Mouse (Mus musculus) heart, postnatal 36 days (tissue): ENCODE measurements around the gene Acyp1. TPM values are rescaled to one million over a fixed set of nuclear protein-coding genes. Genes with fewer than 3 reads are reported as not detected.
"Not testable (repeated sequence)": the region's sequence is repeated elsewhere in the genome, so short reads cannot be mapped to it uniquely, and the experiment has no call there.

Experiments
- DNase-seq, 2 experiments: peaks; one replicate each; pipeline ENCODE4 v3.0.0; 2021 to 2022
- intact Hi-C: fragments of 180-260 bp; cut with DNase I; formaldehyde crosslinking; loops from one replicate; pipeline ENCODE4 v1.15.1; 2025
- total RNA-seq, 2 experiments: library from RNA; stranded (reverse); gene quantifications; 2 replicates each; pipeline ENCODE4 v1.2.3; 2021

The Acyp1 gene
- total RNA-seq, 2 experiments from 2014 or later, result 15.9 to 22.1 TPM

DNA sequence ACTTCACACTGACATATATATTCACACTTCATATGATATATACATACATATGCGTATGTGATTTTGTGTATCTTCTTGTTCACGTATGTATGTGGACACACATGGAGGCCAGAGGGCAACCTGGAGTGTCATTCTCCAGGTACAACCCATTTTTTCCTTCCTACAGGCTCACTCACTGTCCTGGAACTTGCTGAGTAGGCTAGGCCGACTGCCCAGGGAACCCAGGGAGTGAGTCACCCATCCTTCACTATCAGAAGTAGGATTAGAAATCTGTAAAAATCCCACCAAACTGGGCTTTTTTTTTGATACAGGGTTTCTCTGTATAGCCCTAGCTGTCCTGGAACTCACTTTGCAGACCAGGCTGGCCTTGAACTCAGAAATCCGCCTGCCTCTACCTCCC lies 3.2 kb downstream of the Acyp1 start:
- intact Hi-C loops, result loop anchor here (5.0 kb wide), 1 partner anchor 113 kb away; no protein-coding TSS in a partner anchor

GRCm38 (mm10) chr12:85284331-85284730 lies 3.9 kb downstream of the Acyp1 start:
- no peak for DNase-seq
- intact Hi-C loops, result no loop called here

More for the DNA sequence above, 3.2 kb downstream of the Acyp1 start:
- no peak for DNase-seq

DNA sequence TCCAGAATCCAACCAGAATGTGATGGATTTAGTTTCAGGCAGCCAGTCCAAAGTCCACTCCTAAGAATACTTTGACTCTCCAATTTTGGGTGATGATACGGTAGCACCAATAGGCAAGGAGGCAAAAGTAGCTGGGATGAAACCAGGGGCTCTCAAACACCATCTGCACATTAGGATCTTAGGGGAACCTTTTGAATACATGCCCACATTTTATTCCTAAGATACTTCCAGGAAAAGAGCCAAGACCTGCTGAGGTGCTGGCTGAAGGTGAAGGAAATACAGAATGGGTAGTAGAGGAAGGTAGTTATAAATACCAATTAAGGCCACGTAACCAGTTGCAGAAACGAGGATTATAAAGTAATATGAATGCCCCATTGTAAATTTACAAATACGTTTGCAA lies 6.5 kb downstream of the Acyp1 start:
- intact Hi-C loops, DNase-seq: not testable (repeated sequence)

- DNase-seq, result no peak
- intact Hi-C loops, result loop anchor here (1.0 kb wide), 1 partner anchor 7 kb away; the partner anchor contains the start of genes Acyp1 and Zc2hc1c
Measured at GRCm38 (mm10) chr12:85280845-85281651, 7.2 kb downstream of the Acyp1 start.

GRCm38 (mm10) chr12:85280105-85280844 lies 8.0 kb downstream of the Acyp1 start:
- peak; percentile 98 to 99 for DNase-seq
- intact Hi-C loops, result loop anchor here (1.0 kb wide), 1 partner anchor 8 kb away; the partner anchor contains the start of genes Acyp1 and Zc2hc1c

- no peak for DNase-seq
- intact Hi-C loops, result loop anchor here (1.0 to 2.0 kb wide), 2 partner anchors 9 to 61 kb away; partner anchors contain the start of genes Acyp1, Eif2b2 and Zc2hc1c
Measured at GRCm38 (mm10) chr12:85279396-85280080, 8.7 kb downstream of the Acyp1 start.

DNA sequence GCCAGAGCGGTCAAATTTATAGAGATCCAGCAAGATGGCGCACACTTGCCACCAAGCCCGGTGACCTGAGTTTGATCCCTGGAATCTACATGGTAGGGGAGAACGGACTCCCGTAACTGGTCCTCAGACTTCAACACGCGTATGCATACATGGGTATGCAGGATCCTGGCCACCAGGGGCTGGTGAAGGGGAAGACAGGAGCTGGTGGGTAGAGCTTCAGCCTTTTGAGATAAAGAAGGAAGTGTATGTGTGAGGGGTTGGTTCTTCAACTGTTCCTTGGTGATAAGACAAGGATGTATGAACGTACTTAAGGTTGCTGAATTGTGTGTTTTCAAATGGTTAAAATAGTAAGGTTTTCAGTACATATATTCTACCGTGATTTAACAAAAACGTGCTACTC lies 9.3 kb downstream of the Acyp1 start:
- DNase-seq, result no peak
- intact Hi-C loops, result loop anchor here (2.0 kb wide), 1 partner anchor 60 kb away; the partner anchor contains the start of gene Eif2b2

- intact Hi-C loops, result no loop called here
- no peak for DNase-seq
Measured at GRCm38 (mm10) chr12:85276273-85276672, 12.0 kb downstream of the Acyp1 start.

DNA sequence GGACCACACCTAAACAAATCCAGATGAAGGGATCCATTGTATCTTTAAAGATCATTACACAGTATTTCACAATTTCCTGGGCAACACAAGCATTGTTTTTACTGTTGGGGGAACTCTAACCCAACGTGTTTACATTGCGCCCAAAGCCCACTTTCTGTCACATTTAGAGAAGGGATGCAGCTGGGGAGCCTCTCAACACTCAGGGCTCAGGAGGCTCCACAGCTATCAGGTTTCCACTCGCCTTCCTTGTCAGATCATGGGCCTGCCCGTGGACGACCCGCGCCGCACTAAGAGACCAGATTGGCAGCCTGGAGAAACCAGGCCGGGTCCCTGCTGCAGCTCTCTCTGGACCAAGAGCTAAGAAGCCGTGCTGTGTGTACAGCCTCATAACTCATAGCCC lies 14.7 kb downstream of the Acyp1 start:
- intact Hi-C loops, result no loop called here
- DNase-seq, result no peak

GRCm38 (mm10) chr12:85271843-85272206 lies 16.4 kb downstream of the Acyp1 start:
- DNase-seq, result no peak
- intact Hi-C loops, result no loop called here

- DNase-seq, result no peak
- intact Hi-C loops, result no loop called here
Measured at GRCm38 (mm10) chr12:85271132-85271842, 17.0 kb downstream of the Acyp1 start.

- peak; percentile 80 to 87 for DNase-seq
- intact Hi-C loops, result no loop called here
Measured at GRCm38 (mm10) chr12:85270319-85270718, 17.9 kb downstream of the Acyp1 start, which contains the start of gene Mlh3. Gene Mlh3, minus strand, starts transcription at chr12:85270599.

DNA sequence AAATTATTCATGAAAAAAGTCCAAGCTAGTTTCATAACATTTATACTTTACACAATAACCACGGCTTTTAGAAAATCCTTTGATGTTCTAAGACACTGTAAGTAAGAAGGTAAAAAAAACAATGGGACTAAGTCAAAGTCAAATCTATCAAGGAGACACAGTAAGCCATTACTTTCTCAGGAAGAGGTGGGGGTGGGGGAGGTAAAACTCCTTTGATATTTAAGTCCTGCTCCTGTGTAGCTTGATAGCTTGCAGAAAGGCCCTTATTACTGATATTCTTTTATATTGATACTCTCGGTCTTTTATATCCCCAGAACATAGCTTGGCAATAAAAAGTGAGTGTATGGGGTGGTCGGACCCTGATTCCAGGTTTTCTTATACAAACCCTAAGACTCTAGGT lies 18.4 kb downstream of the Acyp1 start:
- DNase-seq, result no peak
- intact Hi-C loops, result no loop called here

DNA sequence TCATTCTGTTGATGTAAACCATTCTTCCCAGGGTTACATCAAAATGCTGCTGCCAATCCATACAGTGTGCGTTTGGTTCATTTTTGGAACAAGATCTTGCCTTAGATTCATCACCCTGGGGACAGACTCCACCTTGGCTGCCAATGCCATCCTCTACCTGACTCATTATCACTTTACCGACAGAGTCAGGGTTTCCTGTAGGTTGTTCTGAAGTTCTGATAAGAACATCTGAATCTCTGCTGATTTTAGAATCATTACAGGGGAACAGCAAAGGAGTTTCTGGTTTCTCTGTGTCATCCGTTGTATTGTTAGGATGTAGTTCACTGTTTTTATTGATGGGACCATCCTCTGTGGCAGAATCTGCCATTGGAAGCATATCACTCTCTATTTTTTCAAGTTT lies 22.0 kb downstream of the Acyp1 start:
- intact Hi-C loops, result no loop called here
- DNase-seq, result no peak

- intact Hi-C loops, result no loop called here
- no peak for DNase-seq
Measured at GRCm38 (mm10) chr12:85264940-85265339, 23.3 kb downstream of the Acyp1 start.

DNA sequence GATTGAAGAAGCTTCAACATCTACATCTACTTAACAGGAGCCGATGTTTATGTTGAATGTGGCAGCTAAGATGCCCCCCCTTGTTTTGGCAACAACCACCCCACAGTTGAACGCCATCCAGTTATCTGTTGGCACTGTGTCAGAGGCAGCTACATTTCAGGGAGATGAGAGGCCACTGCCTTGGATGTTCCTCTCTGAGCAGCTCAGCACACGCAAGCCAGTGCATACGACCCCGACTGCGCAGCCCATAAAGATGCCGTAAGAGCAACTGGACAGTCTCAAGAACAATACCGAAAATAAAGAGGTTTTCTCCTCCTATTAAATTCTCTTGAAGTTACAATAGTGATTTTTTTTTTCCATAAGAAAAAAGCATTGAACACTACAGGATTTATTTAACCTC lies 23.7 kb downstream of the Acyp1 start:
- no peak for DNase-seq
- intact Hi-C loops, result no loop called here

DNA sequence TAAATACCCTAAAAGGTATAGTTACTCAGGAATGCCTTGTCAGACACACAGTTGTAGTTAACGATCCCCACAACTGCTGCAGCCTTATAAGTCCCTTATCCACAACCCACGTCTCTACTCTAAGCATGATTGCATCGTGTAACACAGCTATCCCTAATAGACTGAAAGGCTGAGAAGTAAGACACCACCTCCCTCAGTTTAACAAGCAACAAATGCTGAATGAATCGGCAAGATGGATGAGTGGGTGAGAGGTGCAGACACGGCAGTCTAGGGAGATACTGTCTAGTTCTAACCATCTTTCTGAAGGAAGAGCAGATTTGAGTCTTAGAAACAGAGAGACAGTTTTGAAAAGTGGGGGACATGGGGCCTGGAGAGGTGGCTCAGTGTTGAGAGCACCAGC lies 25.0 kb downstream of the Acyp1 start:
- intact Hi-C loops, result no loop called here
- DNase-seq, result no peak

DNA sequence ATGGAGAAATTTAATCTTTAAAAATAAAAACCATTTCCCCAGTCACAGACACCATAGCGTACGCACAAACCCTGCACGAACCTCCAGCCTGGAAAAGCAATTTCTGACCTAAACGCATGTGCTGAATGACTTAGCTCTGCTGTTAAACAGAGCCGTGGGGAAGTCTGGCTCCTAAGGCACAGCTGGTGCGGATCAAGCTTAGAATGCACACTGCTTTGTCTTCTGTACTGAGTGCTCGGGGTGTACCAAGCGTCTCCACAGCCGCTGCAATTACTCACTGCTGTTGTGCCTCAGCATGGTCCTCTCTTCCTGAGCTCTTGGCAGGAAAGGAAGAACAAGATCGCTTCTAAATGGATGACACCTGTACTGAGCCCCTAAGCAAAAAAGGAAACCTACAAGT lies 25.7 kb downstream of the Acyp1 start:
- intact Hi-C loops, result no loop called here
- no peak for DNase-seq

- DNase-seq, result no peak
- intact Hi-C loops, result no loop called here
Measured at GRCm38 (mm10) chr12:85257008-85257639, 31.1 kb downstream of the Acyp1 start.
